Comparison of ENCODE assay signal across 8 mouse cellular contexts in genomic region chr7:70348977-70349615, GRCm38 (mm10). TPM values are rescaled to one million over a fixed set of nuclear protein-coding genes. Genes with fewer than 3 reads are reported as not detected.
A peak's percentile ranks its signal among the peaks of the same experiment; 100 is the strongest.
DNase-seq lines count a peak whose midpoint lies in the region; ATAC-seq and TF ChIP-seq lines count a peak whose summit lies in the region.

No protein-coding gene starts in this region.

- intact Hi-C loops in heart, postnatal 10 days (cut with DNase I), result loop anchor here (5.0 kb wide), 3 partner anchors 883 to 1798 kb away; no protein-coding TSS in a partner anchor

- DNase-seq in heart, embryonic 10.5 days (ENCODE audit: low spot score), result peak; percentile 73
- no peak for DNase-seq in heart, postnatal 10 days
- peak; percentile 36 for DNase-seq in NIH3T3 (ENCODE audit: low read depth)
- no peak for DNase-seq in heart, postnatal 0 days (ENCODE audit: low spot score)
- DNase-seq in liver, postnatal 0 days, result no peak
- no peak for DNase-seq in left cerebral cortex, adult 9 months (ENCODE audit: low spot score in 2 of 2)
- no peak for DNase-seq in gastrocnemius, postnatal 25 days
- DNase-seq in c-Kit-positive CD71-positive TER-119-positive erythroid progenitor cells, embryonic 14.5 days (ENCODE audit: low spot score), result no peak

- H3K9me3 ChIP-seq in heart, embryonic 10.5 days, result no peaks in the 10 kb centered on the region
- H3K9me3 ChIP-seq in heart, postnatal 0 days (replicated peaks; ENCODE audit: control insufficient read depth, low read length), result no peaks in the 10 kb centered on the region
- H3K9me3 ChIP-seq in liver, postnatal 0 days (ENCODE audit: low read length), result no peaks in the 10 kb centered on the region

- H3K36me3 ChIP-seq in heart, embryonic 10.5 days, result no peaks in the 10 kb centered on the region
- no peaks in the 10 kb centered on the region for H3K36me3 ChIP-seq in heart, postnatal 0 days (replicated peaks; ENCODE audit: control insufficient read depth, insufficient read depth, low read length)
- H3K36me3 ChIP-seq in liver, postnatal 0 days (replicated peaks; ENCODE audit: insufficient read depth, low read length), result no peaks in the 10 kb centered on the region

- peak overlapping the region; percentile 74; the same call in 1 of the 2 replicates for H3K4me3 ChIP-seq in heart, embryonic 10.5 days
- no peak overlapping the region for H3K4me3 ChIP-seq in heart, postnatal 0 days (ENCODE audit: low read depth, low read length)
- no peak overlapping the region for H3K4me3 ChIP-seq in liver, postnatal 0 days (ENCODE audit: low read depth, low read length)

- TF ChIP-seq CTCF in heart, postnatal 0 days (IDR thresholded peaks at IDR 0.05; ENCODE audit: low read depth), result no peak
- TF ChIP-seq CTCF in liver, postnatal 0 days (IDR thresholded peaks at IDR 0.05; ENCODE audit: low read depth), result no peak

- H3K4me2 ChIP-seq in heart, postnatal 0 days (ENCODE audit: low read depth, low read length), result peak overlapping the region; percentile 31; the same call in 1 of the 2 replicates
- H3K4me2 ChIP-seq in liver, postnatal 0 days (ENCODE audit: low read depth, low read length), result 0 out of 2 replicates have a peak overlapping the region, but pooled peaks have one; percentile 70

- H3K4me1 ChIP-seq in heart, embryonic 10.5 days, result peaks cover 44% of the 10 kb centered on the region
- no peaks in the 10 kb centered on the region for H3K4me1 ChIP-seq in heart, postnatal 0 days (ENCODE audit: control insufficient read depth, insufficient read depth)
- 0 out of 2 replicates have a peak, but pooled peaks cover 2% of the 10 kb centered on the region for H3K4me1 ChIP-seq in liver, postnatal 0 days (ENCODE audit: insufficient read depth)

- H3K27ac ChIP-seq in heart, embryonic 10.5 days, result peak overlapping the region; percentile 93; the same call in 1 of the 2 replicates
- H3K27ac ChIP-seq in heart, postnatal 0 days (ENCODE audit: low read depth), result peak overlapping the region; percentile 2; the same call in 1 of the 2 replicates
- H3K27ac ChIP-seq in liver, postnatal 0 days (ENCODE audit: low read depth), result peak overlapping the region; percentile 39; the same call in 1 of the 2 replicates

- H3K27me3 ChIP-seq in heart, embryonic 10.5 days (ENCODE audit: insufficient read depth, poor library complexity, severe bottlenecking), result peaks cover 59% of the 10 kb centered on the region
- peaks cover 83% of the 10 kb centered on the region for H3K27me3 ChIP-seq in heart, postnatal 0 days (ENCODE audit: control insufficient read depth, insufficient read depth, low read length)
- peaks cover 20% of the 10 kb centered on the region for H3K27me3 ChIP-seq in liver, postnatal 0 days (ENCODE audit: insufficient read depth, low read length)

- 6% methylated on average over 11 of the region's 11 CpGs for WGBS in heart, embryonic 10.5 days
- WGBS in heart, postnatal 0 days, result 18% methylated on average over 11 of the region's 11 CpGs
- WGBS in liver, postnatal 0 days (ENCODE audit: insufficient replicate concordance), result 28% methylated on average over 11 of the region's 11 CpGs

- ATAC-seq in heart, postnatal 0 days (ENCODE audit: insufficient read depth, low read depth), result no peak
- ATAC-seq in liver, postnatal 0 days, result no peak

- no peak for TF ChIP-seq EP300 in heart, postnatal 0 days (IDR thresholded peaks at IDR 0.05; ENCODE audit: low read depth)
- no peak for TF ChIP-seq EP300 in liver, postnatal 0 days (IDR thresholded peaks at IDR 0.05; ENCODE audit: low read depth)

- H3K9ac ChIP-seq in heart, postnatal 0 days (replicated peaks; ENCODE audit: low read depth, low read length), result no peak overlapping the region
- no peak overlapping the region for H3K9ac ChIP-seq in liver, postnatal 0 days (replicated peaks)

RNA-seq across cellular contexts. Expression of gene Nr2f2, which starts 17.4 kb away (rescaled TPM):
- 16.2 and 48.0 TPM in 2 replicates for polyA plus RNA-seq in heart, embryonic 10.5 days (2016; fragmentation: Nextera tagmentation; extraction: Ambion mirVana)
- total RNA-seq in heart, postnatal 10 days (2021), result 10 to 100 TPM; 25.2 to 30.0 TPM
- total RNA-seq in heart, postnatal 0 days (2014; rRNA removed; ENCODE audit: low replicate concordance), result 7.5 and 8.3 TPM in 2 replicates
- 18.2 and 18.9 TPM in 2 replicates for polyA plus RNA-seq in heart, postnatal 0 days (2015; fragmentation: Nextera tagmentation; extraction: Ambion mirVana)
- polyA plus RNA-seq in liver, postnatal 0 days (2015; fragmentation: Nextera tagmentation; extraction: Ambion mirVana), result 12.3 and 14.7 TPM in 2 replicates
- total RNA-seq in gastrocnemius, postnatal 25 days (2021), result 10 to 100 TPM; 15.1 to 21.7 TPM

Comparison
In these comparisons a context has a peak if more than half of its experiments do, and no peak if none do; other contexts are left out.
1. DNase-seq: peak in heart, embryonic 10.5 days (single experiment) and NIH3T3 (single experiment); none in heart, postnatal 10 days (0 of 2), heart, postnatal 0 days (single experiment), liver, postnatal 0 days (single experiment), left cerebral cortex, adult 9 months (0 of 2), gastrocnemius, postnatal 25 days (single experiment) and c-Kit-positive CD71-positive TER-119-positive erythroid progenitor cells, embryonic 14.5 days (single experiment).
2. H3K27ac ChIP-seq: peak in every context shown above with its lines; median percentile 93 in heart, embryonic 10.5 days; 39 in liver, postnatal 0 days; 2 in heart, postnatal 0 days.